Mouse (Mus musculus) kidney, embryonic 16.5 days (tissue): ENCODE results near the gene Fam186a. TPM values are rescaled to one million over a fixed set of nuclear protein-coding genes. Genes with fewer than 3 reads are reported as not detected.
"Not testable (repeated sequence)": the region's sequence is repeated elsewhere in the genome, so short reads cannot be mapped to it uniquely, and the experiment has no call there.

Experiments used
- ATAC-seq: fragments of 200-750 bp; cut with Nextera tagmentation; 2 replicates; pipeline ENCODE4 v1.8.0; 2017; ENCODE audit warnings: moderate TSS enrichment; ENCODE audit not compliant: low FRiP score, low TSS enrichment
- H3K27ac ChIP-seq: fragments of 300-500 bp; sonication (generic); 2 replicates; pipeline ENCODE4 v1.5.1; 2014; ENCODE audit warnings: low read length
- H3K27me3 ChIP-seq: fragments of 300-500 bp; sonication (generic); 2 replicates; pipeline ENCODE4 v1.6.1; 2014; ENCODE audit warnings: low read length, control low read depth, mixed read lengths; ENCODE audit not compliant: insufficient read depth
- H3K36me3 ChIP-seq: fragments of 300-500 bp; sonication (generic); 2 replicates; pipeline ENCODE4 v1.6.1; 2014; ENCODE audit warnings: low read length, control low read depth, mixed read lengths; ENCODE audit not compliant: insufficient read depth
- H3K4me1 ChIP-seq: fragments of 300-500 bp; sonication (generic); 2 replicates; pipeline ENCODE4 v1.6.1; 2014; ENCODE audit warnings: low read length, control low read depth, mixed read lengths; ENCODE audit not compliant: insufficient read depth
- H3K4me2 ChIP-seq: fragments of 300-500 bp; sonication (generic); replicated peaks from 2 replicates; pipeline ENCODE4 v1.6.1; 2014; ENCODE audit warnings: low read depth, low read length
- H3K4me3 ChIP-seq: fragments of 300-500 bp; sonication (generic); 2 replicates; pipeline ENCODE4 v1.5.1; 2014; ENCODE audit warnings: mild to moderate bottlenecking, low read length
- H3K9ac ChIP-seq: fragments of 300-500 bp; sonication (generic); replicated peaks from 2 replicates; pipeline ENCODE4 v1.6.1; 2014; ENCODE audit warnings: low read length
- H3K9me3 ChIP-seq: fragments of 300-500 bp; sonication (generic); 2 replicates; pipeline ENCODE4 v1.6.1; 2016; ENCODE audit warnings: low read length, control low read depth
- WGBS: fragments of 180-500 bp; shearing (Covaris S2); extraction: QIAGEN DNeasy Blood & Tissue Kit; methylation state at CpG from one replicate; pipeline ENCODE4 v1.1.7; 2014; 5-methylcytosine and 5-hydroxymethylcytosine counted together
- polyA plus RNA-seq: library from polyadenylated mRNA; unstranded; fragments of >200 nt; fragmentation: Nextera tagmentation; extraction: Ambion mirVana; gene quantifications from 2 replicates; pipeline ENCODE4 v1.2.1, GENCODE M21; 2015

Fam186a gene
- polyA plus RNA-seq, 1 experiment from 2014 or later: 0.02 TPM

DNA sequence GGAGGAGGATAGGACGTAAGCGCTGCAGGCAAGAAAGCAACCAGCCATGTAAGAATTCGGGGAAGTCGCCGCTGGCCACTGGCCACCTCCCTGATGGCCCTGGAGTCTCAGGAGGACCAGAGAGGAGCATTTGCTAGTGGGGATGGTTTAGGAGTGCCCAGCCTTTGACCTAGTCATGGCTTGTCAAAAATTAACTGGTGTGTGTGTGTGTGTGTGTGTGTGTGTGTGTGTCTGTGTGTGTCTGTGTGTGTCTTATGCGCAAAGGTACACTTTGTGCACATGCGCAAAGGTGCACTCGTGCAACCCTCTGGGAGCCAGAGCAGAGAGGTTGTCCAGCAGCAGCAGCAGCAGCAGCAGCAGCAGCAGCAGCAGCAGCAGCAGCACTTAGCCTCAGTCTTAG lies 29.0 kb downstream of the Fam186a start:
- ATAC-seq: no peak
- 81% methylated on average over 8 of the region's 8 CpGs for WGBS
- Histone ChIP-seq H3K9me3 (no peaks in the 10 kb centered on the region), H3K4me1 (no peaks in the 10 kb centered on the region), H3K36me3 (no peaks in the 10 kb centered on the region), H3K4me3 (no peak overlapping the region), H3K27ac (no peak overlapping the region), H3K9ac (no peak overlapping the region), H3K4me2 (no peak overlapping the region), H3K27me3 (no peaks in the 10 kb centered on the region)

DNA sequence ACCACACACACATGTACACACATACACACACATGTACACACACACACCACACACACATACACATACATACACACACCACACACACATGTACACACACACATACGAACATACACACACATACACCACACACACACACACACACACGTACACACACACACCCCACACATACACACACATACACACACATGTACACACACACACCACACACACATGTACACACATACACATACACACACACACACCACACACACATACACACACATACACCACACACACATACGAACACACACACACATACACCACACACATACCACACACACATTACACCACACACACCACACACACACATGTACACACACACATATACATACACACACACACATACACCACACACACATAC lies 30.2 kb downstream of the Fam186a start:
- no peak overlapping the region for H3K27ac ChIP-seq
- H3K4me2 ChIP-seq: no peak overlapping the region
- no peak overlapping the region for H3K4me3 ChIP-seq
- no peaks in the 10 kb centered on the region for H3K4me1 ChIP-seq
- no peaks in the 10 kb centered on the region for H3K27me3 ChIP-seq
- WGBS: 97% methylated on average over 3 of the region's 3 CpGs
- H3K9ac ChIP-seq: no peak overlapping the region
- no peaks in the 10 kb centered on the region for H3K9me3 ChIP-seq
- no peak for ATAC-seq
- no peaks in the 10 kb centered on the region for H3K36me3 ChIP-seq

DNA sequence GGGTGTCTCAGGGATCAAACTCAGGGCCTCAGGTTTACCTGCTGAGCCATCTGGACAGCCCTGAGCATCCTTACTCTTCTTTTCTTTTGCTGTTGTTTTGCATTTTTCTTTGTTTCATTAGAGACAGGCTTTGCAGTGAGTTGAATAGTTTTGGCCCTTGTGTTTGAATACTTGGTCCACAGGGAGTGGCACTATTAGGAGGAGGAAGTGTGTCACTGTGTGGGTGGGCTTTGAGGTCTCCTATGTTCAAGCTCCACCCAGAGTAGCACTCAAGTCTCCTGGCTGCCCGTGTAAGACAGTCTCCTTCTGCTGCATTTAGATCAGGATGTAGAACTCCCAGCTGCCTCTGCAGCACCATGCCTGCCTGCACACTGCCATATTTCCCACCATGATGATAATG lies 32.4 kb downstream of the Fam186a start:
- Histone ChIP-seq H3K36me3 (no peaks in the 10 kb centered on the region), H3K4me3 (no peak overlapping the region), H3K27me3 (no peaks in the 10 kb centered on the region), H3K4me2 (no peak overlapping the region), H3K4me1 (no peaks in the 10 kb centered on the region), H3K9me3 (no peaks in the 10 kb centered on the region), H3K9ac (no peak overlapping the region), H3K27ac (no peak overlapping the region)
- ATAC-seq: no peak
- 38% methylated on average over 1 of the region's 1 CpGs for WGBS

- no peak for ATAC-seq
- Histone ChIP-seq H3K4me2 (no peak overlapping the region), H3K4me1 (no peaks in the 10 kb centered on the region), H3K27me3 (no peaks in the 10 kb centered on the region), H3K9me3 (no peaks in the 10 kb centered on the region), H3K4me3 (no peak overlapping the region), H3K36me3 (no peaks in the 10 kb centered on the region), H3K9ac (no peak overlapping the region), H3K27ac (no peak overlapping the region)
- WGBS: 78% methylated on average over 8 of the region's 8 CpGs
Measured at GRCm38 (mm10) chr15:99931231-99931630, 35.6 kb downstream of the Fam186a start.

- Histone ChIP-seq H3K27ac (no peak overlapping the region), H3K4me2 (no peak overlapping the region), H3K4me1 (no peaks in the 10 kb centered on the region), H3K9me3 (no peaks in the 10 kb centered on the region), H3K9ac (no peak overlapping the region), H3K4me3 (no peak overlapping the region), H3K27me3 (no peaks in the 10 kb centered on the region), H3K36me3 (no peaks in the 10 kb centered on the region)
- 76% methylated on average over 15 of the region's 15 CpGs for WGBS
- no peak for ATAC-seq
Measured at GRCm38 (mm10) chr15:99919601-99920158, 47.2 kb downstream of the Fam186a start.

DNA sequence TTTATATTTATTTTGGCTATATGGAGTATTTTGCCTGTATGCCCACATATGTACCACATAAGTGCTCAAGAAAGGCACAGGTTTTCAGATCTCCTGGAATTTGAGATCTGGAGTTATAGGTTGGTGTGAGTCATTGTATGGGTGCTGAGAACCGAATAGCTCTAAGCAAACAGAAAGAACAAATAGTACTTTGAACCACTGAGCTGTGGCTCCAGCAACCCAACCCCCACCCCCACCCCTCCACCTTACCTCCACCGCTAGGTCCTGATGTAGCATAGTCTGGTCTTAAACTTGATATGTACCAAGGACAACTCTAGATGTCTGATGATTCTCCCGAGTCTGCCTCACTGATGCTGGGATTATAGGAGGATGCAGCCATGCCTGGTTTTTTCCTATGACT lies 49.6 kb downstream of the Fam186a start:
- no peaks in the 10 kb centered on the region for H3K27me3 ChIP-seq
- 72% methylated on average over 3 of the region's 3 CpGs for WGBS
- no peaks in the 10 kb centered on the region for H3K9me3 ChIP-seq
- no peak overlapping the region for H3K4me3 ChIP-seq
- H3K9ac ChIP-seq: no peak overlapping the region
- ATAC-seq: no peak
- no peak overlapping the region for H3K27ac ChIP-seq
- H3K4me1 ChIP-seq: no peaks in the 10 kb centered on the region
- no peaks in the 10 kb centered on the region for H3K36me3 ChIP-seq
- H3K4me2 ChIP-seq: no peak overlapping the region

GRCm38 (mm10) chr15:99914613-99915012 lies 52.2 kb downstream of the Fam186a start:
- Histone ChIP-seq H3K27me3 (no peaks in the 10 kb centered on the region), H3K4me3 (no peak overlapping the region), H3K9ac (no peak overlapping the region), H3K4me2 (no peak overlapping the region), H3K27ac (no peak overlapping the region), H3K4me1 (no peaks in the 10 kb centered on the region), H3K9me3 (no peaks in the 10 kb centered on the region), H3K36me3 (no peaks in the 10 kb centered on the region)
- WGBS: 53% methylated on average over 5 of the region's 5 CpGs
- no peak for ATAC-seq

- no peak overlapping the region for H3K4me2 ChIP-seq
- H3K36me3 ChIP-seq: no peaks in the 10 kb centered on the region
- H3K4me1 ChIP-seq: no peaks in the 10 kb centered on the region
- H3K27ac ChIP-seq: no peak overlapping the region
- no peaks in the 10 kb centered on the region for H3K27me3 ChIP-seq
- H3K4me3 ChIP-seq: no peak overlapping the region
- no peaks in the 10 kb centered on the region for H3K9me3 ChIP-seq
- no peak for ATAC-seq
- no peak overlapping the region for H3K9ac ChIP-seq
- 94% methylated on average over 4 of the region's 4 CpGs for WGBS
Measured at GRCm38 (mm10) chr15:99911785-99912184, 55.1 kb downstream of the Fam186a start.

GRCm38 (mm10) chr15:99909339-99909996 lies 57.4 kb downstream of the Fam186a start:
- not testable (repeated sequence) for H3K9ac ChIP-seq, H3K36me3 ChIP-seq, H3K4me2 ChIP-seq, H3K4me1 ChIP-seq, H3K9me3 ChIP-seq, H3K27ac ChIP-seq, H3K4me3 ChIP-seq, H3K27me3 ChIP-seq
- 0 out of 2 replicates have a peak, but pooled peaks have one; percentile 46 for ATAC-seq
- WGBS: 41% methylated on average over 14 of the region's 14 CpGs

DNA sequence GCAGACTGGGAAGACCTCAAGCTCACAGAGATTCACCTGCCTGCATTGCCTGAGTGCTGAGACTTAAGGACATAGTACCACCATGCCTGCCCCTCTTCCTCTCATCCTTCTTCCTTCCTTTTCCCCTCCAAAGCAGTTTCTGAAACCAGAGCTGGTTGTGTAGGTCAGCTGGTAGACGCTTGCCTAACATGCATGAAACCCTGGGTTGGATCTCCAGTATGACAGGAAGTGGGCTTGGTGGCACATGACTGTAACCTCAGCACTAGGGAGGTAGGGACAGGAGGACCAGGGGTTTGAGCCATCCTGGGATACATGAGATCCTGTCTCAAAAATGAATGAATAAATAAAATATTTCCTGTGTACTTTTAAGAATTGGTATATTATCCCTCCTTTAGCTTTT lies 59.3 kb downstream of the Fam186a start:
- no peak for ATAC-seq
- Histone ChIP-seq H3K4me1 (peaks cover 3% of the 10 kb centered on the region; the same call in 1 of the 2 replicates), H3K9me3 (no peaks in the 10 kb centered on the region), H3K27ac (no peak overlapping the region), H3K27me3 (no peaks in the 10 kb centered on the region), H3K36me3 (no peaks in the 10 kb centered on the region), H3K4me3 (no peak overlapping the region), H3K4me2 (no peak overlapping the region), H3K9ac (no peak overlapping the region)
- 38% methylated on average over 1 of the region's 1 CpGs for WGBS
